Mouse (Mus musculus) heart, embryonic 11.5 days (tissue): ENCODE measurements around the gene Lrcol1. TPM values are rescaled to one million over a fixed set of nuclear protein-coding genes. Genes with fewer than 3 reads are reported as not detected.

Experiments used
- ATAC-seq: fragments of 200-750 bp; cut with Nextera tagmentation; replicated peaks from 2 replicates; pipeline ENCODE4 v1.8.0; 2017; ENCODE audit warnings: moderate library complexity; ENCODE audit not compliant: insufficient number of reproducible peaks, low FRiP score, low TSS enrichment
- H3K27ac ChIP-seq: fragments of 300-500 bp; sonication (generic); 2 replicates; pipeline ENCODE4 v1.5.1; 2014; ENCODE audit warnings: mild to moderate bottlenecking, low read depth, low read length
- H3K27me3 ChIP-seq: fragments of 300-500 bp; sonication (generic); 2 replicates; pipeline ENCODE4 v1.6.1; 2014; ENCODE audit warnings: mild to moderate bottlenecking, low read length, mixed read lengths; ENCODE audit not compliant: control insufficient read depth, insufficient read depth
- H3K36me3 ChIP-seq: fragments of 300-500 bp; sonication (generic); 2 replicates; pipeline ENCODE4 v1.6.1; 2014; ENCODE audit warnings: mild to moderate bottlenecking, low read length, moderate library complexity, mixed read lengths; ENCODE audit not compliant: control insufficient read depth, insufficient read depth
- H3K4me1 ChIP-seq: fragments of 300-500 bp; sonication (generic); 2 replicates; pipeline ENCODE4 v1.6.1; 2014; ENCODE audit warnings: low read length; ENCODE audit not compliant: control insufficient read depth, insufficient read depth
- H3K4me2 ChIP-seq: fragments of 300-500 bp; sonication (generic); 2 replicates; pipeline ENCODE4 v1.6.1; 2014; ENCODE audit warnings: mild to moderate bottlenecking, moderate library complexity
- H3K4me3 ChIP-seq: fragments of 300-500 bp; sonication (generic); 2 replicates; pipeline ENCODE4 v1.5.1; 2014; ENCODE audit warnings: low read depth, low read length
- H3K9ac ChIP-seq: fragments of 300-500 bp; sonication (generic); 2 replicates; pipeline ENCODE4 v1.6.1; 2014; ENCODE audit warnings: mild to moderate bottlenecking, low read depth, low read length, moderate library complexity
- H3K9me3 ChIP-seq: fragments of 300-500 bp; sonication (generic); replicated peaks from 2 replicates; pipeline ENCODE4 v1.6.1; 2016; ENCODE audit warnings: low read length; ENCODE audit not compliant: control insufficient read depth
- WGBS: fragments of 180-500 bp; shearing (Covaris S2); extraction: QIAGEN DNeasy Blood & Tissue Kit; methylation state at CpG from one replicate; pipeline ENCODE4 v1.1.7; 2014; ENCODE audit not compliant: insufficient replicate concordance; 5-methylcytosine and 5-hydroxymethylcytosine counted together
- polyA plus RNA-seq: library from polyadenylated mRNA; unstranded; fragments of >200 nt; fragmentation: Nextera tagmentation; extraction: Ambion mirVana; gene quantifications from 2 replicates; pipeline ENCODE4 v1.2.1, GENCODE M21; 2014

Gene Lrcol1
- polyA plus RNA-seq = not detected in 2 replicates

- peaks cover 40% of the 10 kb centered on the region for H3K27me3 ChIP-seq
- H3K36me3 ChIP-seq = no peaks in the 10 kb centered on the region
- no peak for ATAC-seq
- H3K4me3 ChIP-seq = no peak within 1 kb of the TSS
- no peak within 1 kb of the TSS for H3K9ac ChIP-seq
- H3K9me3 ChIP-seq = no peaks in the 10 kb centered on the region
- H3K4me2 ChIP-seq = no peak within 1 kb of the TSS
- H3K27ac ChIP-seq = no peak within 1 kb of the TSS
- peaks cover 6% of the 10 kb centered on the region for H3K4me1 ChIP-seq
- 65% methylated on average over 4 of the region's 4 CpGs for WGBS
These were observed at the start of gene Lrcol1 for GRCm38 (mm10) chr5:110344524-110344923. TSS of gene Lrcol1 (plus strand) at chr5:110344730.

- peaks cover 33% of the 10 kb centered on the region for H3K36me3 ChIP-seq
- ATAC-seq = no peak
These were observed 47.9 kb upstream of the Lrcol1 start for GRCm38 (mm10) chr5:110296637-110297036.

GRCm38 (mm10) chr5:110300591-110300990 lies 43.9 kb upstream of the Lrcol1 start:
- no peaks in the 10 kb centered on the region for H3K27me3 ChIP-seq
- ATAC-seq = no peak
- H3K4me1 ChIP-seq = no peaks in the 10 kb centered on the region
- H3K27ac ChIP-seq = no peak overlapping the region
- 90% methylated on average over 2 of the region's 2 CpGs for WGBS
- H3K9ac ChIP-seq = no peak overlapping the region
- H3K9me3 ChIP-seq = no peaks in the 10 kb centered on the region
- no peak overlapping the region for H3K4me2 ChIP-seq
- peaks cover 30% of the 10 kb centered on the region for H3K36me3 ChIP-seq
- H3K4me3 ChIP-seq = no peak overlapping the region

More at GRCm38 (mm10) chr5:110296637-110297036, 47.9 kb upstream of the Lrcol1 start:
- H3K27ac ChIP-seq = no peak overlapping the region
- H3K4me3 ChIP-seq = no peak overlapping the region
- H3K4me2 ChIP-seq = no peak overlapping the region
- WGBS = 88% methylated on average over 1 of the region's 1 CpGs
- no peaks in the 10 kb centered on the region for H3K9me3 ChIP-seq
- no peaks in the 10 kb centered on the region for H3K27me3 ChIP-seq
- H3K9ac ChIP-seq = no peak overlapping the region
- H3K4me1 ChIP-seq = no peaks in the 10 kb centered on the region

GRCm38 (mm10) chr5:110308861-110309260 lies 35.7 kb upstream of the Lrcol1 start:
- H3K27me3 ChIP-seq = no peaks in the 10 kb centered on the region
- 95% methylated on average over 7 of the region's 7 CpGs for WGBS
- no peak overlapping the region for H3K4me3 ChIP-seq
- no peak overlapping the region for H3K4me2 ChIP-seq
- H3K27ac ChIP-seq = no peak overlapping the region
- H3K9ac ChIP-seq = no peak overlapping the region
- no peaks in the 10 kb centered on the region for H3K4me1 ChIP-seq
- no peak for ATAC-seq
- H3K9me3 ChIP-seq = no peaks in the 10 kb centered on the region
- peaks cover 31% of the 10 kb centered on the region for H3K36me3 ChIP-seq

- H3K4me2 ChIP-seq = no peak overlapping the region
- ATAC-seq = no peak
- no peak overlapping the region for H3K4me3 ChIP-seq
- H3K9ac ChIP-seq = no peak overlapping the region
- H3K36me3 ChIP-seq = peaks cover 24% of the 10 kb centered on the region
- no peaks in the 10 kb centered on the region for H3K27me3 ChIP-seq
- 93% methylated on average over 3 of the region's 3 CpGs for WGBS
- H3K4me1 ChIP-seq = no peaks in the 10 kb centered on the region
- H3K27ac ChIP-seq = no peak overlapping the region
- no peaks in the 10 kb centered on the region for H3K9me3 ChIP-seq
These were observed 31.4 kb upstream of the Lrcol1 start for GRCm38 (mm10) chr5:110313127-110313526.

- H3K27ac ChIP-seq = no peak overlapping the region
- no peak overlapping the region for H3K4me3 ChIP-seq
- no peak overlapping the region for H3K9ac ChIP-seq
- H3K4me1 ChIP-seq = no peaks in the 10 kb centered on the region
- WGBS = 81% methylated on average over 3 of the region's 3 CpGs
- no peak overlapping the region for H3K4me2 ChIP-seq
- peaks cover 44% of the 10 kb centered on the region for H3K36me3 ChIP-seq
- no peaks in the 10 kb centered on the region for H3K27me3 ChIP-seq
- ATAC-seq = no peak
- H3K9me3 ChIP-seq = no peaks in the 10 kb centered on the region
These were observed 14.0 kb upstream of the Lrcol1 start for GRCm38 (mm10) chr5:110330508-110330907.

- Histone ChIP-seq H3K4me3 (no peak overlapping the region), H3K9me3 (no peaks in the 10 kb centered on the region), H3K27ac (no peak overlapping the region), H3K4me2 (no peak overlapping the region), H3K36me3 (peaks cover 15% of the 10 kb centered on the region; the same call in 1 of the 2 replicates), H3K9ac (no peak overlapping the region), H3K4me1 (peaks cover 6% of the 10 kb centered on the region), H3K27me3 (peaks cover 31% of the 10 kb centered on the region)
- no peak for ATAC-seq
- 90% methylated on average over 2 of the region's 2 CpGs for WGBS
These were observed 5.7 kb upstream of the Lrcol1 start for GRCm38 (mm10) chr5:110338792-110339191.

GRCm38 (mm10) chr5:110342648-110343284 lies 1.8 kb upstream of the Lrcol1 start, which contains the start of gene P2rx2:
TSS of gene P2rx2 (minus strand) at chr5:110343212.
- no peaks in the 10 kb centered on the region for H3K36me3 ChIP-seq
- no peaks in the 10 kb centered on the region for H3K9me3 ChIP-seq
- H3K27ac ChIP-seq = no peak within 1 kb of the TSS
- peak within 1 kb of the TSS; percentile 54; the same call in 1 of the 2 replicates for H3K9ac ChIP-seq
- ATAC-seq = peak; percentile 39; the same call in 1 of the 2 replicates
- 2% methylated on average over 43 of the region's 43 CpGs for WGBS
- peaks cover 6% of the 10 kb centered on the region for H3K4me1 ChIP-seq
- H3K27me3 ChIP-seq = peaks cover 40% of the 10 kb centered on the region
- H3K4me2 ChIP-seq = peak within 1 kb of the TSS; percentile 94
- H3K4me3 ChIP-seq = peak within 1 kb of the TSS; percentile 53

- no peak for ATAC-seq
- H3K36me3 ChIP-seq = no peaks in the 10 kb centered on the region
- H3K4me2 ChIP-seq = no peak overlapping the region
- H3K9ac ChIP-seq = no peak overlapping the region
- H3K27ac ChIP-seq = no peak overlapping the region
- no peak overlapping the region for H3K4me3 ChIP-seq
- H3K4me1 ChIP-seq = peaks cover 6% of the 10 kb centered on the region
- no peaks in the 10 kb centered on the region for H3K9me3 ChIP-seq
- peaks cover 40% of the 10 kb centered on the region for H3K27me3 ChIP-seq
- WGBS = 68% methylated on average over 4 of the region's 4 CpGs
These were observed 1.0 kb downstream of the Lrcol1 start for GRCm38 (mm10) chr5:110345553-110345952.
